8 mouse cellular contexts compared by ENCODE assay signal in the genomic region with DNA sequence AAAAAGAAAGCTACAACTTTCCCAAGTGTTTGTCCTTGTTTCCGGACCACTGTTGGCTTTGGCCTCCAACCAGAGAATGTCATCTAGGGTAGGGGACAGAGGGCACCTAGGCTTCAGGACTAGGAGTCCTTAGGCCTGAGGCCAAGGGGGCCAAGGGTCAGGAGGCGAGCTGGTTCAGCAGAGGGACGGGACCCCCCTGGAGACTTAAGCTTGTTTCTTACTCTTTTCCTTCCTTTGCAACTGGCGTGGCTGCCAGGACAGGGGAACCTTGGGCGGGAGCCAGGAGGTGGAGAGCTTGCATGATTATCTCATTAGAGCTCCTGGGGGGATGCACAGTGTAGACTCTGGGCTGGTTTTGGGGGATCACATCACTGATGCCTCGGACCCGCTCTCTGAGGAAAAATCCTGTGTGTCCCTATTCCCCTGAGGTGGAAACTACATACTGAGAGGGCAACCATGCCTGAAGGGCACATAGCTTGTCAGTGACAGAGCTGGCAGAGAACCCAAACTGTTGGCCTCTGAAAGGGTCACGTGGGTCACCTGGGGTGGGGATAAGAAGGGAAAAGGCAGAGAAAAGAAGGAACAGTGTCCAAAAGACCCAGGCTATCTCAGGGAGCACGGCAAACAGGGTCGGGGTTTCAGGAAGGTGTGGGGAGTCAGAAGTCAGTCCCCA. TPM values are rescaled to one million over a fixed set of nuclear protein-coding genes. Genes with fewer than 3 reads are reported as not detected.
DNase-seq lines count a peak whose midpoint lies in the region; ATAC-seq and TF ChIP-seq lines count a peak whose summit lies in the region.

No protein-coding gene starts in this region.

- H3K4me3 ChIP-seq in embryonic facial prominence, embryonic 12.5 days, result no peak overlapping the region
- H3K4me3 ChIP-seq in embryonic facial prominence, embryonic 10.5 days, result no peak overlapping the region
- no peak overlapping the region for H3K4me3 ChIP-seq in bone marrow, adult 2 months (replicated peaks; ENCODE audit: control insufficient read depth, low read depth, low read length)

- TF ChIP-seq CTCF in bone marrow, adult 2 months (IDR thresholded peaks at IDR 0.05; ENCODE audit: control insufficient read depth, insufficient read depth, low read length), result no peak

- no peaks in the 10 kb centered on the region for H3K9me3 ChIP-seq in embryonic facial prominence, embryonic 12.5 days
- H3K9me3 ChIP-seq in embryonic facial prominence, embryonic 10.5 days, result no peaks in the 10 kb centered on the region

- H3K4me1 ChIP-seq in embryonic facial prominence, embryonic 12.5 days, result peaks cover 14% of the 10 kb centered on the region; the same call in 1 of the 2 replicates
- H3K4me1 ChIP-seq in embryonic facial prominence, embryonic 10.5 days, result peaks cover 32% of the 10 kb centered on the region
- peaks cover 5% of the 10 kb centered on the region for H3K4me1 ChIP-seq in bone marrow, adult 2 months (ENCODE audit: control insufficient read depth, insufficient read depth, low read length)

- 49% methylated on average over 10 of the region's 10 CpGs for WGBS in embryonic facial prominence, embryonic 12.5 days
- WGBS in embryonic facial prominence, embryonic 10.5 days, result 58% methylated on average over 10 of the region's 10 CpGs
- 52% methylated on average over 10 of the region's 10 CpGs for WGBS in bone marrow, adult 2 months

- no peak overlapping the region for H3K27ac ChIP-seq in embryonic facial prominence, embryonic 12.5 days
- no peak overlapping the region for H3K27ac ChIP-seq in embryonic facial prominence, embryonic 10.5 days (replicated peaks)
- peak overlapping the region; percentile 12 for H3K27ac ChIP-seq in bone marrow, adult 2 months (ENCODE audit: control insufficient read depth, insufficient read depth, low read depth, low read length, poor library complexity)

- no peak for TF ChIP-seq POLR2A in bone marrow, adult 2 months (IDR thresholded peaks at IDR 0.05; ENCODE audit: borderline replicate concordance, control insufficient read depth, low read depth, low read length)

- H3K27me3 ChIP-seq in embryonic facial prominence, embryonic 12.5 days, result no peaks in the 10 kb centered on the region
- H3K27me3 ChIP-seq in embryonic facial prominence, embryonic 10.5 days (replicated peaks; ENCODE audit: low read depth, poor library complexity, severe bottlenecking), result 0 out of 2 replicates have a peak, but pooled peaks cover 4% of the 10 kb centered on the region

- no peak for DNase-seq in embryonic facial prominence, embryonic 10.5 days (ENCODE audit: low spot score)
- DNase-seq in heart, adult 8-10 months (ENCODE audit: low spot score), result peak; percentile 87
- peak; percentile 69 to 74 for DNase-seq in kidney, postnatal 4 days
- DNase-seq in MN1 (ENCODE audit: low spot score), result no peak
- no peak for DNase-seq in frontal cortex, postnatal 36 days (ENCODE audit: low spot score in 2 of 2)

- no peak overlapping the region for H3K9ac ChIP-seq in embryonic facial prominence, embryonic 12.5 days

- no peak for ATAC-seq in embryonic facial prominence, embryonic 12.5 days (ENCODE audit: insufficient number of reproducible peaks, insufficient read depth, low FRiP score, low TSS enrichment)
- ATAC-seq in CD4-positive, CD25-positive, alpha-beta regulatory T cell, adult 4 months, result no peak

- H3K4me2 ChIP-seq in embryonic facial prominence, embryonic 12.5 days (replicated peaks), result 0 out of 2 replicates have a peak overlapping the region, but pooled peaks have one; percentile 4

- no peaks in the 10 kb centered on the region for H3K36me3 ChIP-seq in embryonic facial prominence, embryonic 12.5 days
- H3K36me3 ChIP-seq in embryonic facial prominence, embryonic 10.5 days (replicated peaks), result 0 out of 2 replicates have a peak, but pooled peaks cover 2% of the 10 kb centered on the region

RNA-seq across cellular contexts. Expression of a gene that starts 8.3 kb away (rescaled TPM):
- not detected in 2 replicates for polyA plus RNA-seq in embryonic facial prominence, embryonic 12.5 days (2016; fragmentation: Nextera tagmentation; extraction: Ambion mirVana)
- polyA plus RNA-seq in embryonic facial prominence, embryonic 10.5 days (2016; fragmentation: Nextera tagmentation; extraction: Ambion mirVana), result not detected in 2 replicates
- 0.65 and 0.70 TPM in 2 replicates for polyA plus RNA-seq in bone marrow, adult 2 months (2011; ENCODE audit: insufficient read depth, insufficient read length, low replicate concordance, missing spikeins)
- under 1 TPM in 3 of 4 experiments, not detected in 1; 0.12 to 0.29 (median 0.13) TPM for total RNA-seq in heart, adult 8-10 months (2022)
- not detected for polyA plus RNA-seq in CD4-positive, CD25-positive, alpha-beta regulatory T cell, adult 4 months (2017; shearing (Covaris generic))

RNA-seq across cellular contexts. Expression of a gene that starts 8.9 kb away (rescaled TPM):
- 117 and 125 TPM in 2 replicates for polyA plus RNA-seq in embryonic facial prominence, embryonic 12.5 days (2016; fragmentation: Nextera tagmentation; extraction: Ambion mirVana)
- polyA plus RNA-seq in embryonic facial prominence, embryonic 10.5 days (2016; fragmentation: Nextera tagmentation; extraction: Ambion mirVana), result 133 and 136 TPM in 2 replicates
- 298 and 306 TPM in 2 replicates for polyA plus RNA-seq in bone marrow, adult 2 months (2011; ENCODE audit: insufficient read depth, insufficient read length, low replicate concordance, missing spikeins)
- 100 to 1,000 TPM; 117 to 139 (median 131) TPM for total RNA-seq in heart, adult 8-10 months (2022)
- polyA plus RNA-seq in CD4-positive, CD25-positive, alpha-beta regulatory T cell, adult 4 months (2017; shearing (Covaris generic)), result 10 to 100 TPM; 32.3 to 35.4 TPM

Comparison
In these comparisons a context has a peak if more than half of its experiments do, and no peak if none do; other contexts are left out.
1. DNase-seq: peak in heart, adult 8-10 months (single experiment) and kidney, postnatal 4 days (2 of 2); none in embryonic facial prominence, embryonic 10.5 days (single experiment), MN1 (single experiment) and frontal cortex, postnatal 36 days (0 of 2).